Mouse (Mus musculus) fat pad, adult 2 months (tissue): ENCODE data around the gene Wdr81.

ENCODE experiments used
- DNase-seq: peaks from one replicate; pipeline ENCODE4 v3.0.0-alpha.2; 2011; ENCODE audit warnings: low read depth, low spot score; ENCODE audit errors: extremely low read depth

The Wdr81 gene

GRCm38 (mm10) chr11:75438804-75439203 is 15.7 kb downstream of the Wdr81 start:
- DNase-seq: no peak

GRCm38 (mm10) chr11:75438194-75438593 is 16.3 kb downstream of the Wdr81 start:
- no peak for DNase-seq

GRCm38 (mm10) chr11:75434138-75434537 is 20.4 kb downstream of the Wdr81 start:
- DNase-seq: no peak

GRCm38 (mm10) chr11:75431307-75431706 is 23.2 kb downstream of the Wdr81 start:
- DNase-seq: no peak

GRCm38 (mm10) chr11:75429019-75429705 is 25.4 kb downstream of the Wdr81 start:
- DNase-seq: no peak

- no peak for DNase-seq
Observed at GRCm38 (mm10) chr11:75424459-75424858, 30.1 kb downstream of the Wdr81 start.

GRCm38 (mm10) chr11:75424033-75424432 is 30.5 kb downstream of the Wdr81 start:
- DNase-seq: no peak

- DNase-seq: no peak
Observed at GRCm38 (mm10) chr11:75423091-75423490, 31.4 kb downstream of the Wdr81 start.

- no peak for DNase-seq
Observed at GRCm38 (mm10) chr11:75422013-75422792, 32.3 kb downstream of the Wdr81 start, which contains the start of gene Serpinf1. Serpinf1 (minus strand) TSS chr11:75422701.

- no peak for DNase-seq
Observed at GRCm38 (mm10) chr11:75421375-75422012, 33.0 kb downstream of the Wdr81 start.

GRCm38 (mm10) chr11:75420810-75421374 is 33.6 kb downstream of the Wdr81 start:
- no peak for DNase-seq

GRCm38 (mm10) chr11:75420037-75420436 is 34.5 kb downstream of the Wdr81 start:
- DNase-seq: no peak

GRCm38 (mm10) chr11:75415994-75416393 is 38.5 kb downstream of the Wdr81 start:
- DNase-seq: no peak

- DNase-seq: no peak
Observed at GRCm38 (mm10) chr11:75415096-75415495, 39.4 kb downstream of the Wdr81 start.

GRCm38 (mm10) chr11:75410591-75410990 is 43.9 kb downstream of the Wdr81 start:
- DNase-seq: no peak

- DNase-seq: no peak
Observed at GRCm38 (mm10) chr11:75409679-75410575, 44.6 kb downstream of the Wdr81 start.

GRCm38 (mm10) chr11:75406865-75407264 is 47.7 kb downstream of the Wdr81 start:
- DNase-seq: no peak

- no peak for DNase-seq
Observed at GRCm38 (mm10) chr11:75406104-75406503, 48.4 kb downstream of the Wdr81 start.

- DNase-seq: no peak
Observed at GRCm38 (mm10) chr11:75404801-75405200, 49.7 kb downstream of the Wdr81 start.

GRCm38 (mm10) chr11:75403301-75404052 is 51.0 kb downstream of the Wdr81 start:
- DNase-seq: no peak
